Mouse (Mus musculus): ENCODE data around the gene Rsph1. TPM values are rescaled to one million over a fixed set of nuclear protein-coding genes. Genes with fewer than 3 reads are reported as not detected.

The Rsph1 gene
- polyA plus RNA-seq, 1 experiment from 2014 or later, result 1.7 TPM

GRCm38 (mm10) chr17:31308291-31308816, 31.2 kb upstream of the Rsph1 start:
- Histone ChIP-seq H3K27ac (ENCODE audit: low read depth, low read length) (no peak overlapping the region), H3K4me1 (ENCODE audit: control insufficient read depth, insufficient read depth, low read length) (peaks cover 18% of the 10 kb centered on the region)

GRCm38 (mm10) chr17:31307756-31308155, 30.6 kb upstream of the Rsph1 start:
- Histone ChIP-seq H3K4me2 (no peak overlapping the region), H3K36me3 (ENCODE audit: control insufficient read depth, insufficient read depth, low read length) (no peaks in the 10 kb centered on the region), H3K27me3 (ENCODE audit: control insufficient read depth, insufficient read depth, low read length) (no peaks in the 10 kb centered on the region), H3K27ac (ENCODE audit: low read depth, low read length) (no peak overlapping the region), H3K4me1 (ENCODE audit: control insufficient read depth, insufficient read depth, low read length) (peaks cover 18% of the 10 kb centered on the region), H3K9ac (ENCODE audit: low read depth, low read length) (no peak overlapping the region), H3K9me3 (replicated peaks; ENCODE audit: control insufficient read depth, low read length) (no peaks in the 10 kb centered on the region), H3K4me3 (ENCODE audit: low read depth, low read length) (no peak overlapping the region)
- no peak for ATAC-seq (replicated peaks; ENCODE audit: insufficient number of reproducible peaks, low FRiP score, low TSS enrichment)
- WGBS (ENCODE audit: insufficient replicate concordance), result 85% methylated on average over 3 of the region's 3 CpGs

More at GRCm38 (mm10) chr17:31308291-31308816, 31.2 kb upstream of the Rsph1 start:
- H3K9me3 ChIP-seq (replicated peaks; ENCODE audit: control insufficient read depth, low read length), result no peaks in the 10 kb centered on the region
- no peaks in the 10 kb centered on the region for H3K27me3 ChIP-seq (ENCODE audit: control insufficient read depth, insufficient read depth, low read length)
- 80% methylated on average over 7 of the region's 7 CpGs for WGBS (ENCODE audit: insufficient replicate concordance)
- H3K4me3 ChIP-seq (ENCODE audit: low read depth, low read length), result no peak overlapping the region
- no peaks in the 10 kb centered on the region for H3K36me3 ChIP-seq (ENCODE audit: control insufficient read depth, insufficient read depth, low read length)
- ATAC-seq (replicated peaks; ENCODE audit: insufficient number of reproducible peaks, low FRiP score, low TSS enrichment), result no peak
- H3K4me2 ChIP-seq, result no peak overlapping the region
- no peak overlapping the region for H3K9ac ChIP-seq (ENCODE audit: low read depth, low read length)

- peaks cover 18% of the 10 kb centered on the region for H3K4me1 ChIP-seq (ENCODE audit: control insufficient read depth, insufficient read depth, low read length)
- no peaks in the 10 kb centered on the region for H3K9me3 ChIP-seq (replicated peaks; ENCODE audit: control insufficient read depth, low read length)
- H3K27ac ChIP-seq (ENCODE audit: low read depth, low read length), result peak overlapping the region; percentile 54; the same call in 1 of the 2 replicates
- no peaks in the 10 kb centered on the region for H3K36me3 ChIP-seq (ENCODE audit: control insufficient read depth, insufficient read depth, low read length)
- ATAC-seq (replicated peaks; ENCODE audit: insufficient number of reproducible peaks, low FRiP score, low TSS enrichment), result no peak
- H3K9ac ChIP-seq (ENCODE audit: low read depth, low read length), result no peak overlapping the region
- no peaks in the 10 kb centered on the region for H3K27me3 ChIP-seq (ENCODE audit: control insufficient read depth, insufficient read depth, low read length)
- 51% methylated on average over 5 of the region's 5 CpGs for WGBS (ENCODE audit: insufficient replicate concordance)
- H3K4me2 ChIP-seq, result no peak overlapping the region
- H3K4me3 ChIP-seq (ENCODE audit: low read depth, low read length), result no peak overlapping the region
Observed at GRCm38 (mm10) chr17:31305776-31306120, 28.6 kb upstream of the Rsph1 start.

GRCm38 (mm10) chr17:31304895-31305775, 28.0 kb upstream of the Rsph1 start:
- H3K9me3 ChIP-seq (replicated peaks; ENCODE audit: control insufficient read depth, low read length), result no peaks in the 10 kb centered on the region
- H3K27me3 ChIP-seq (ENCODE audit: control insufficient read depth, insufficient read depth, low read length), result no peaks in the 10 kb centered on the region
- H3K4me3 ChIP-seq (ENCODE audit: low read depth, low read length), result no peak overlapping the region
- 20% methylated on average over 12 of the region's 12 CpGs for WGBS (ENCODE audit: insufficient replicate concordance)
- H3K9ac ChIP-seq (ENCODE audit: low read depth, low read length), result no peak overlapping the region
- ATAC-seq (replicated peaks; ENCODE audit: insufficient number of reproducible peaks, low FRiP score, low TSS enrichment), result no peak
- H3K27ac ChIP-seq (ENCODE audit: low read depth, low read length), result peak overlapping the region; percentile 54
- H3K4me2 ChIP-seq, result 0 out of 2 replicates have a peak overlapping the region, but pooled peaks have one; percentile 16
- no peaks in the 10 kb centered on the region for H3K36me3 ChIP-seq (ENCODE audit: control insufficient read depth, insufficient read depth, low read length)
- H3K4me1 ChIP-seq (ENCODE audit: control insufficient read depth, insufficient read depth, low read length), result peaks cover 18% of the 10 kb centered on the region

GRCm38 (mm10) chr17:31303401-31303800, 26.2 kb upstream of the Rsph1 start:
- no peaks in the 10 kb centered on the region for H3K27me3 ChIP-seq (ENCODE audit: control insufficient read depth, insufficient read depth, low read length)
- H3K9ac ChIP-seq (ENCODE audit: low read depth, low read length), result no peak overlapping the region
- 84% methylated on average over 4 of the region's 4 CpGs for WGBS (ENCODE audit: insufficient replicate concordance)
- no peaks in the 10 kb centered on the region for H3K9me3 ChIP-seq (replicated peaks; ENCODE audit: control insufficient read depth, low read length)
- no peak for ATAC-seq (replicated peaks; ENCODE audit: insufficient number of reproducible peaks, low FRiP score, low TSS enrichment)
- H3K4me3 ChIP-seq (ENCODE audit: low read depth, low read length), result no peak overlapping the region
- peaks cover 15% of the 10 kb centered on the region for H3K4me1 ChIP-seq (ENCODE audit: control insufficient read depth, insufficient read depth, low read length)
- no peak overlapping the region for H3K4me2 ChIP-seq
- no peak overlapping the region for H3K27ac ChIP-seq (ENCODE audit: low read depth, low read length)
- H3K36me3 ChIP-seq (ENCODE audit: control insufficient read depth, insufficient read depth, low read length), result no peaks in the 10 kb centered on the region

DNA sequence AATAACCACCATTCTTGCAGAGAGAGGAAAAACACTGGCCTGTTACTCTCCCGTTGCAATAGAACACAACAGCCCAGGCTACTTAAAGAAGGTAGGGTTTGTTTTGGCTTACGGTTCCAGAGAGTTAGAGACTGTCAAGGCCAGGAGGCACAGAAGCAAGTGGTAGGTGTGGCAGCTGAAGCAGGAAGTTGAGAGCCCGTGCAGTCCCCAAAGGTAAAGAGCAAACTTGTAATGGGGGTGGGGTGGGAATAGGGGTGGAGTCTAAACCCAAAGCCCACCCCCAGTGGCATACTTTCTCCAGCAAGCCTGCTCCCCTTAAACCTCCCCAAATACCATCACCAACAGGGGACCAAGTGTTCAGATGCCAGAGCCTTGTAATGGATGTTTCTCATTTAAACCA, 23.6 kb upstream of the Rsph1 start:
- no peaks in the 10 kb centered on the region for H3K9me3 ChIP-seq (replicated peaks; ENCODE audit: control insufficient read depth, low read length)
- no peaks in the 10 kb centered on the region for H3K36me3 ChIP-seq (ENCODE audit: control insufficient read depth, insufficient read depth, low read length)
- no peak overlapping the region for H3K4me2 ChIP-seq
- peaks cover 8% of the 10 kb centered on the region for H3K27me3 ChIP-seq (ENCODE audit: control insufficient read depth, insufficient read depth, low read length)
- H3K27ac ChIP-seq (ENCODE audit: low read depth, low read length), result no peak overlapping the region
- peaks cover 27% of the 10 kb centered on the region for H3K4me1 ChIP-seq (ENCODE audit: control insufficient read depth, insufficient read depth, low read length)
- 62% methylated on average over 3 of the region's 3 CpGs for WGBS (ENCODE audit: insufficient replicate concordance)
- H3K4me3 ChIP-seq (ENCODE audit: low read depth, low read length), result no peak overlapping the region
- no peak overlapping the region for H3K9ac ChIP-seq (ENCODE audit: low read depth, low read length)
- ATAC-seq (replicated peaks; ENCODE audit: insufficient number of reproducible peaks, low FRiP score, low TSS enrichment), result no peak

- no peak overlapping the region for H3K27ac ChIP-seq (ENCODE audit: low read depth, low read length)
- ATAC-seq (replicated peaks; ENCODE audit: insufficient number of reproducible peaks, low FRiP score, low TSS enrichment), result no peak
Observed at GRCm38 (mm10) chr17:31299981-31300380, 22.8 kb upstream of the Rsph1 start.

DNA sequence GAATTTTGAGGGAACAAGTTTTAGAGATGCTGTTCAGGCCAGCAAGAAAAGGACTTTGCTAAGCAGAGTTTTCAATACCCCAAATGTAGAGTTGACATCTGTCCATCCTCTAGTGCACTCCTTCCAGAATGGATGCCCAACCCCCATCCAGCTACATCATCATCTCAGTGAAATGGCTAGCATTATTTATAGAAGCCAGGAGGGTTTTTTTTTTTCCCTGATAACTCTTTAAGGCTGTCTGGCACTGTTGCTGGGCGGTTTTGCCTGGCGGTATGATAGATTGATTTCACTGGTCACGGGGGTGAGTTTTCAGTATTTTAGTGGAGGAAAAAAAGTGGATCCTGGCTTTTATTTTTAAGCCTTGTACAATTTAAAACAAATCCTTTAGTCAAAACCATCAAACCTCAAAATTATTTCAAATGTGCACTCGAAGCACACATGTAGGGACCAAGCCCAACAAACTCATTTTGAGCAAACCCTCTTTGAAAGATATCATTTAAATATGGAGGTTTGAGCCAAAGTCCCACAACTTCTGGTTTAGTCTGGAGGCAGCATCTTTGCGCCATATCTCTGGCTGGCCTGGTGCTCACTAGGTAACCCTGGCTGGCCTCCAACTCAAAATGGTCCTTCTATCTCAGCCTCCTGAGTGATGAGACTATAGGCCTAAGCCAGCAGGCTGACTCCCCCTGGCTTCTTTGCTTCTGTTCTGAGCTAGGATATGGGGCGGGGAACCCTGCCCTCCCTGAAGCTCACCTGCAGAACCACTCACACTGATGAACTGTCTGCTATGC, 21.4 kb upstream of the Rsph1 start:
- ATAC-seq (replicated peaks; ENCODE audit: insufficient number of reproducible peaks, low FRiP score, low TSS enrichment), result no peak

More at GRCm38 (mm10) chr17:31299981-31300380, 22.8 kb upstream of the Rsph1 start:
- H3K27me3 ChIP-seq (ENCODE audit: control insufficient read depth, insufficient read depth, low read length), result peaks cover 10% of the 10 kb centered on the region
- H3K4me1 ChIP-seq (ENCODE audit: control insufficient read depth, insufficient read depth, low read length), result peaks cover 26% of the 10 kb centered on the region
- no peaks in the 10 kb centered on the region for H3K36me3 ChIP-seq (ENCODE audit: control insufficient read depth, insufficient read depth, low read length)
- no peaks in the 10 kb centered on the region for H3K9me3 ChIP-seq (replicated peaks; ENCODE audit: control insufficient read depth, low read length)
- H3K9ac ChIP-seq (ENCODE audit: low read depth, low read length), result no peak overlapping the region
- H3K4me3 ChIP-seq (ENCODE audit: low read depth, low read length), result no peak overlapping the region
- H3K4me2 ChIP-seq, result no peak overlapping the region
- 69% methylated on average over 4 of the region's 4 CpGs for WGBS (ENCODE audit: insufficient replicate concordance)

More for the DNA sequence above, 21.4 kb upstream of the Rsph1 start:
- Histone ChIP-seq H3K4me2 (no peak overlapping the region), H3K9me3 (replicated peaks; ENCODE audit: control insufficient read depth, low read length) (no peaks in the 10 kb centered on the region), H3K27me3 (ENCODE audit: control insufficient read depth, insufficient read depth, low read length) (peaks cover 10% of the 10 kb centered on the region), H3K36me3 (ENCODE audit: control insufficient read depth, insufficient read depth, low read length) (no peaks in the 10 kb centered on the region), H3K9ac (ENCODE audit: low read depth, low read length) (no peak overlapping the region), H3K4me3 (ENCODE audit: low read depth, low read length) (no peak overlapping the region), H3K27ac (ENCODE audit: low read depth, low read length) (no peak overlapping the region), H3K4me1 (ENCODE audit: control insufficient read depth, insufficient read depth, low read length) (peaks cover 22% of the 10 kb centered on the region)
- WGBS (ENCODE audit: insufficient replicate concordance), result 76% methylated on average over 6 of the region's 6 CpGs

Data from heart, embryonic 11.5 days (tissue).